Mouse (Mus musculus) embryo, embryonic 9.5 days (tissue): ENCODE measurements around the gene Prr15l.
A peak's percentile ranks its signal among the peaks of the same experiment; 100 is the strongest.

ENCODE experiments used
- DNase-seq: peaks from one replicate; pipeline ENCODE4 v3.0.0-alpha.2; 2017; ENCODE audit errors: extremely low spot score

Prr15l gene

DNA sequence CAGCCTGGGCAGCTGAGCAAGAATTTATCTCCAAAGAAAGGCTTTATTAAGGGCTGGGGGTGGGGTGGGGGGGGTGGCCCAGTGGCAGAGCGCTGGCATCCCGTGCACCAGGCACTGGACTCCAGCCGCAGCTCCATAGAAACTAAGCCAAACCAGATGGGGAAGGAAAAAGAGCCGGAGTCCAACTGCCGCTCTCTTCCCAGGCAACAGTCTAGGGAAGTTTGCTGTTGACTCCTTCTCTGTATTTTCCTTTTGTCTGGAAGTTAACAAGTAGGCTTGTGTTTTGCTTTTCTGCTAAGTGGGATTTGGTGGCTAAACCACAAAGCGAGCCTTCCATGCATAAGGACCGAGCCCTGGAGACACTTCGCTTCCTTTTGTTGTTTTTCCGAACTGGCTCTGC is 18.6 kb downstream of the Prr15l start:
- DNase-seq: no peak

- DNase-seq: no peak
These were observed 19.9 kb downstream of the Prr15l start for GRCm38 (mm10) chr11:96947849-96948248.

DNA sequence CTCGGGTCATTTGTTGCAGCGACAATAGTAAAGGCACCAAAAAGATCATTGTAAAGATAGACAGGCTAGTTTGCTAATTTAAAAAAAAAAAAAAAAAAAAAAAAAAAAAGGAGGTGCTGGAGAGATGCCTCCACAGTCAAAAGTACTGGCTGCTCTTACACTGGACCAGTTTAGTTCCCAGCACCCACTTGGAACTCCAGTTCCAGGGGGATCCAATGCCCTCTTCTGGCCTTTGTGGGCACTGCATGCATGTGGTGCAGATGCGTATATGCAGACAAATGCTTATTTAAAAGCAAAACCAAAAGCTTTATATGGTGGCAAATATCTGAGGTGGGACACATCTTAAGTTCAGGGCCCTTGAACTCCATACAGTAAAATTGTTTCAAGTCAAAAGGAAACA is 22.9 kb downstream of the Prr15l start:
- no peak for DNase-seq

GRCm38 (mm10) chr11:96952426-96952825 is 24.5 kb downstream of the Prr15l start:
- no peak for DNase-seq

- no peak for DNase-seq
These were observed 25.0 kb downstream of the Prr15l start for GRCm38 (mm10) chr11:96952896-96953295.

DNA sequence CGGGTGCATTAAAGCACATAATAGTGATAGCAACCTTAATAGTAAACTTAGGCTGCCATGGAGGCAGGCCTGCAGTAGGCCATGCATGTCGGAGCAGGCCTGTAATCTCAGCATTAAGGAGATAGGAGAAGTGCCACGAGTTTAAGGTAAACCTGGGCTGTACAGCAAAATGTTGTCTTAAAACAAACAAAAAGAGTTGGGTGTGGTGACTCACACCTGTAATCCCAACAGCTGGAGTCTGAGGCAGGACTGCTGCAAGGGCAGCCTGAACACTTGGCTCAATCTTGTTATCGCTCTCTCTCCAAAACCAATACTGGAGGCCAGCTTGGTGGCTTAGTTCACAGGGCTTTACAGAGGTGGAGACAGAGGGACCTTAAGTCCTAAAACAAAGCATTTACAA is 27.2 kb downstream of the Prr15l start:
- DNase-seq: no peak

GRCm38 (mm10) chr11:96956009-96956724 is 28.3 kb downstream of the Prr15l start:
- DNase-seq: no peak

DNA sequence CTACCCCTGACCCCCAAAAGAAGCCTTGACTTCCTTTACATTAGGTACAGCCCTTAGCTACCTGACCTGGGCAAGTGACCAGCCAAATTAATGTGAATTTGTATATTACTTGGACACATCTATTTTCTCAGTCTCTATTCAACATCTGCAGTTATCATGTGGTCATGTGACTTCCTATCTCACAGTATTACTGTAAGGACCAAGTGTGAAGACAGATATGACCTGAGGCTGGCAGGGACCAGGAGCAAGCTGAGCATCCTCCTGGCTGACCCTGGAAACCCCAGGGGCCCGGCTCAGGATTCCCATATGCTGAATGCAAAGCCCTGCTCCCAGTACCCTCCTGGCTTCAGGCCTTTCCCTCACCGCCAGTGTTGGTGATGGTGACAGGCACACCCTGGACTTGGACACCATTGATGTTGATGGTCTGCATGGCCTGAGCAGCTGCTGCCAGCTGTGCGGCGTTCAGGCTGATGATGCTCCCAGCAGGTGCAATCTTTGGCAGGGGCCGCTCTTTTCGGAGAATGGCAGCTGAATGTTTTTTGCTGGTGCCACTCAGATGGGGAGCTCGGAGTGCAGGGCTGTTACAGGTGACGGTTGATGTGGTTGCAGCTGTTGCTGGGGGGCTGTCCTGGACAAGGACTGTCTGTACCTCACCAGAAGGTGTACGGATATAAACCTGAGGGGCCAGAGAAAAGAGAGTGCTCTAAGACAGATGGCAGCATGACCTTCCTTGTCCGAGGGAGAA is 29.3 kb downstream of the Prr15l start:
- no peak for DNase-seq

DNA sequence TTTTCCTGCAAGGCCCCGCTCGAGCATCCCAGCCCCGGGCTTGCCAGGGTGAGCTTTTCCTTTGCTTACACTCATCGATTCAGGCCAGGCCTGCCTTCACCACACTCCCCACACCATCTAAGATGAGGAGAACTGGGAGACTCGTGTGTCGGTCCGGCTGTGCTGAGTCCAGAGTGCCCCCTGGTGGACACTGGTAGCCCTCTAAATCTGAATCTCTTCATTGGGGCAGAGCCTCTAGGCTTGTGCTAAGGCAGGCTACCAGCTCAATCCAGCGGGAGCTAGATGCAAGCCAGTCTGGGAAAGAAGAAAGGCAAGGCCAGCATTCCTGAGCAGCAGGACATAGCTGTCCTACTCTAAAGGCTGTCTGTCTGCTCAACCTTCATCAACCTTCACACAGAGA is 35.7 kb downstream of the Prr15l start:
- DNase-seq: peak; percentile 83

DNA sequence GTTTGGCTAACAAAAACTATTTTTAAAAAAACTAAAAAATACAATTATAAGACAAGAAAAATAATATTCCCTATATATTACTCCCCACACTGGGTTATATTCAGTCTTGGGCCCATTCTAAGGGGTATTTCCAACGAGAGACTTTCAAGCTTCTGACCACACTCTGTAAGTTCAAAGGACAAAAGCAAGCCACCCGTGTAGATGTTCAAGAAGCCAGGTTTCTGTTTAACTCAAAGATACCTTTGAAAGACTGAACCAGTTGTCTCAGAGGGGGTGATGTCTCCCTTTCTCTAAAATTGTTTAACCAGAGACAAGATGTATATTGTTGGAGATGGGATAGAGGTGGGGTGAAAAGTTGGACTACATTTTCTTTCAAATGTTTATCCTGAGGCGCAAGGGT is 38.3 kb downstream of the Prr15l start:
- DNase-seq: no peak

DNA sequence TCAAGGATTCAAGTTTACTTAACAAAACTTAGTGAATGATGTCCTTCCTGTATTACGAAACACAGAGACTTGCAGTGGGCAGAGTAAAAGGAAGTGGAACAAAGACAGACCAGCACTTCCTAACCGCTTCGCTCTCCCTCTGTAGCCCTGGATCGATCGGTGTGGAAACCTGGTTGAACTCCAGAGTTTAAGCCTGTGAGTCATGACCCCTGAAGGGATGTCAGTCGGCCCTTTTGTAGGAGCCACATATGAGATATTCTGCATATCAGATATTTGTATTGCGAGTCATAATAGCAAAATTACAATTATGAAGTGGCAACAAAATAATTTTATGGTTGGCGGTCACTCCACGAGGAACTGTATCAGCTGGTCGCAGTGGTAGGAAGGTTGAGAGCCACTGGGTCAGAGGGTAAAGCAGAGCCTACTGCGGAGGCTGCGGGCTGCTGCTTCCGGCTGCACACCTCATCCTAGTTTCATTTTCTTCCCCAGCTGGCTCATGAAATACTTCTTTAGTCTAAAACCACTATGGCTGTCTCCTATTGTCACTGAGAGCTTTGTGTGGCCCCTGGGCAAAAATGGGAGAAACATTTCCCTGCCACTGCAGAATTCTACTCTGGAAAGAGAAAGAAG is 39.1 kb downstream of the Prr15l start:
- no peak for DNase-seq

DNA sequence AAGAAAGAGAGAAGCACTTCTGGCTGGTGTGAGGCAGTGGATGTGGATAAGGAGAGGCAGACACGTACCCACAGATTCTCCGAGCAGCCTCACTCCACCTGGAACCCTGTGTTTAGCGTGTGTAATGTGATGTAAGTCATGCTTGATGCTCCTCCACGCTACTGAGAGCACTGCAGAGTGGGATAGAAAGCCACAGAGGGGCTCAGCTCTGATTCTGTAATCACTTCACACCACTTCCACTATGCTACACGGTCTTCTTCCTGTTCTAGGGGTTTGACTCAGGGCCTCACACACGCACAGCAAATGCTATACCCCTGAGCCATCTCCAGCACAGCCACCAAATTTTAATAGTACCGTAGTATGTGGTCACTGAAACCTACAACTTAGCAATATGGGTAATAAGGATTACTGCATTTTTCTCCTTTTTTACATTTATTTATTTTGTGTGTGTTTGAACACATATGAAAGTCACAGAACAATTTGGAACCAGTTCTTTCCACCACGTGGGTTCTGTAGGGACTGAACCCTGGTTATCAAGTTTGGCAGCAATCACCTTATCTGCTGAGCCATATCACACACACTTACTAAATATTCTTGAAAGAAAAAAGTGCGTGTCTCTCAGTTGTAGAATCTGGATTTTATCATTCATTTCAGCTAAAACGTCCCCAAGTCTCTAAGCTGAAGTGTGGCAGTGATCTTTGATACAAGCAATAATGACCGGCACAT is 39.8 kb downstream of the Prr15l start:
- DNase-seq: no peak

- DNase-seq: no peak
These were observed 40.6 kb downstream of the Prr15l start for GRCm38 (mm10) chr11:96968476-96968875.

DNA sequence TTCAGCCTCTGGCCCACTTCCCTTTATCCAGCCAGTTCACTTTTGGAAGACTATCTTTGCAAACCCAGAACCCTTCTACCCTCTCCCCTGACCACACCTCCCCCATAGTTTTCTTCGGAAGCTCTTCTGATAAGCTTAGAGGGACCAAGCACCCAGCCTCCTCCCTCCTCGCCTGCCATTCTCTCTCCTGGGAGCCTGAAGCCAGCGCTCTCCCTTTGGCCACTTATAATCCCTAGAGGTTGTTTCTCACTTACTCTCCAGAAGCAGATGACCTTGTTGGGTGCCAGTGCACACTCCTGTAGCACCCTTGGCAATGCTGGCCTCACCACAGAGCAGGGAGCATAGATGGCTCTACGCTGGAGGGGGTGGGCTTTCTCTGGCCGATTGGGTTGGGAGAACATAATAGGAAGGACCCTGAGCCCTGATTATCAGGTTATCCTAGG is 41.4 kb downstream of the Prr15l start:
- DNase-seq: no peak

GRCm38 (mm10) chr11:96969746-96970145 is 41.8 kb downstream of the Prr15l start:
- DNase-seq: no peak

- no peak for DNase-seq
These were observed 42.4 kb downstream of the Prr15l start for GRCm38 (mm10) chr11:96970341-96970740.

- no peak for DNase-seq
These were observed 45.0 kb downstream of the Prr15l start for GRCm38 (mm10) chr11:96972906-96973305.

GRCm38 (mm10) chr11:96973426-96973964 is 45.6 kb downstream of the Prr15l start:
- DNase-seq: no peak

GRCm38 (mm10) chr11:96974813-96975212 is 46.9 kb downstream of the Prr15l start:
- no peak for DNase-seq

DNA sequence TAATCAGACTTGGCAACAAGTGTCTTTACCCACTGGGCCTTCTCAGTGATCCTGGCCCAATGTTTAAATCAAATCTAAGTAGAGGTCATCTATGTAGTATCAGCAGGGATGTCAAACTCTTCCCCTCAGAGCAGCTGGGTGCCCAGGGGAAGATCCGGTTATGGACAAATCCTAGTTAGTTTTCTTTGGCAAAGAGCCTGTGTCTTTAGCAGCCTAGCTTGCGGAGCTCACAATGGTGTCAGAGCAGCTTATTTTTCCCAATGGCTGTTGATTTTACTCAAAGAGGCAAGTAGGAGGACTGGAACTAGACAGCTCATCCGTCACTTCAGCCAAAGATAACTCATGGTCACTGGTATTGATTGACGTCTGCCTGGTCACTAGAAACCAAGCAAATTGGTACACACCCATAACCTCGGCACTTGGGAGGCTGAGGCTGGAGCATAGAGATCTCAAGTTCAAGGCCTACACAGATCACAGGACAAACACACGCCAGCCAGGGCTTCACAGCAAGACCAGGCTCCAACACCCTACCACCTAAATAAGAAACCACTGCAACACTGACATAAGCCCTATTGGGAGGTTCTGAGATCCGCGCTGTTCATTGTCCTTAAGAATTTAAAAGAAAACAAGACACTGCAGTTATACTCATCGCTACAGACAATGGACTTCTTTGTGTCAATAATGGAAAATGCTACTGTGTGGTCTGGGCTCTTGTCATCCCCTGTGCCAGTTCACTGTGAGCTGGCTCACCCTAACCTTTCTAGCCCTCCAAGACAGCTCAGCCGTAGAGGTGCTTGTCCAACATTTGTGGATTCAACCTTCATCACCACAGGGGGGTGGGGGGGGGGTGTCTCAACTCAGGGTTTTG is 47.8 kb downstream of the Prr15l start:
- DNase-seq: no peak

DNA sequence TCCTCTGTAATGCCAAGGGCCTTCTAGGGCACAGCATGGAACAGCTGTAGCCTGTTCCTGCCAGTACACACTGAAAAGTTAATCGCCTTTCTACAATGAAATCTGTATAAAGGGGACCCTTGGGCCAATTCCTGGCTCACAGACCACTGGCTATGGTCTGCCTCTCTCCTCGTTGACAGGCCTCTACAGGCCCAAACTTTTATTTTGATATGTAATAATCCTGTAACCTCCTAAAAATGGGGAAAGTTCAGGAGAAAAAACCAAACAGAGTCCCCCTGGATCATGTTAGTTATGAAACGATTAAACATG is 48.4 kb downstream of the Prr15l start:
- no peak for DNase-seq
